In genomic region chr3:100969176-100969917, GRCm38 (mm10) we compare ENCODE assay signal across 8 mouse cellular contexts. TPM values are rescaled to one million over a fixed set of nuclear protein-coding genes. Genes with fewer than 3 reads are reported as not detected.
DNase-seq lines count a peak whose midpoint lies in the region; ATAC-seq and TF ChIP-seq lines count a peak whose summit lies in the region.

TSS of gene Ttf2 (minus strand) at chr3:100969663.

- peaks cover 34% of the 10 kb centered on the region for H3K36me3 ChIP-seq in G1E (replicated peaks)
- no peaks in the 10 kb centered on the region for H3K36me3 ChIP-seq in forebrain, embryonic 16.5 days (ENCODE audit: control insufficient read depth, insufficient read depth)
- 0 out of 2 replicates have a peak, but pooled peaks cover 5% of the 10 kb centered on the region for H3K36me3 ChIP-seq in lung, embryonic 14.5 days (ENCODE audit: insufficient read depth)
- H3K36me3 ChIP-seq in thymus, adult 2 months (ENCODE audit: control insufficient read depth, insufficient read depth, low read length) = no peaks in the 10 kb centered on the region

- peak within 1 kb of the TSS; percentile 64 for H3K9ac ChIP-seq in forebrain, embryonic 16.5 days (replicated peaks; ENCODE audit: low read depth, low read length)
- peak within 1 kb of the TSS; percentile 72 for H3K9ac ChIP-seq in lung, embryonic 14.5 days

- TF ChIP-seq POLR2A in olfactory bulb, adult 2 months (IDR thresholded peaks at IDR 0.05; ENCODE audit: insufficient read depth, low read depth, low read length) = 0 out of 2 replicates have a peak, but pooled peaks have one; percentile 17
- TF ChIP-seq POLR2A in thymus, adult 2 months (IDR thresholded peaks at IDR 0.05; ENCODE audit: control insufficient read depth, extremely low read depth, insufficient read depth, low read length, poor library complexity) = 0 out of 2 replicates have a peak, but pooled peaks have one; percentile 61

- no peaks in the 10 kb centered on the region for H3K27me3 ChIP-seq in G1E (ENCODE audit: insufficient read depth, low read length)
- no peaks in the 10 kb centered on the region for H3K27me3 ChIP-seq in forebrain, embryonic 16.5 days (replicated peaks; ENCODE audit: control insufficient read depth, insufficient read depth, low read length)
- no peaks in the 10 kb centered on the region for H3K27me3 ChIP-seq in lung, embryonic 14.5 days (ENCODE audit: insufficient read depth, low read length)
- H3K27me3 ChIP-seq in thymus, adult 2 months (ENCODE audit: control insufficient read depth, insufficient read depth, low read length) = no peaks in the 10 kb centered on the region

- no peaks in the 10 kb centered on the region for H3K9me3 ChIP-seq in G1E (replicated peaks)
- H3K9me3 ChIP-seq in forebrain, embryonic 16.5 days (ENCODE audit: control insufficient read depth, low read length) = no peaks in the 10 kb centered on the region
- H3K9me3 ChIP-seq in lung, embryonic 14.5 days (ENCODE audit: low read depth, low read length) = no peaks in the 10 kb centered on the region

- WGBS in forebrain, embryonic 16.5 days = under 1% methylated on average over 40 of the region's 40 CpGs
- under 1% methylated on average over 40 of the region's 40 CpGs for WGBS in lung, embryonic 14.5 days
- under 1% methylated on average over 40 of the region's 40 CpGs for WGBS in olfactory bulb, adult 2 months
- under 1% methylated on average over 40 of the region's 40 CpGs for WGBS in thymus, adult 2 months

- DNase-seq in G1E (ENCODE audit: low spot score) = peak; percentile 92
- peak; percentile 89 to 90 for DNase-seq in cerebellum, adult 18-20 months
- DNase-seq in heart, postnatal 36 days = peak; percentile 94 to 95
- peak; percentile 88 to 89 for DNase-seq in layer of hippocampus, adult 2 months (ENCODE audit: low spot score in 2 of 2)
- peak; percentile 98 for DNase-seq in lung, embryonic 14.5 days
- DNase-seq in thymus, adult 2 months = peak; percentile 93

- intact Hi-C loops in heart, postnatal 36 days (cut with DNase I) = loop anchor here (5.0 kb wide), 1 partner anchor 403 kb away; no protein-coding TSS in a partner anchor

- H3K4me2 ChIP-seq in forebrain, embryonic 16.5 days (ENCODE audit: low read length) = peak within 1 kb of the TSS; percentile 98
- peak within 1 kb of the TSS; percentile 89 for H3K4me2 ChIP-seq in lung, embryonic 14.5 days

- peak; percentile 99 for ATAC-seq in G1E (ENCODE audit: extremely low read depth, insufficient number of reproducible peaks, low FRiP score, poor library complexity, severe bottlenecking)
- ATAC-seq in forebrain, embryonic 16.5 days = peak; percentile 98
- ATAC-seq in lung, embryonic 14.5 days (ENCODE audit: insufficient read depth) = peak; percentile 98

- peak within 1 kb of the TSS; percentile 90 for H3K4me3 ChIP-seq in G1E (ENCODE audit: low read depth, low read length)
- H3K4me3 ChIP-seq in forebrain, embryonic 16.5 days (replicated peaks; ENCODE audit: low read length) = peak within 1 kb of the TSS; percentile 76
- H3K4me3 ChIP-seq in layer of hippocampus, adult 2 months = peak within 1 kb of the TSS; percentile 67
- peak within 1 kb of the TSS; percentile 79 for H3K4me3 ChIP-seq in lung, embryonic 14.5 days (ENCODE audit: low read depth, low read length)
- peak within 1 kb of the TSS; percentile 61 for H3K4me3 ChIP-seq in olfactory bulb, adult 2 months (ENCODE audit: insufficient read depth, low read depth, low read length)
- H3K4me3 ChIP-seq in thymus, adult 2 months (ENCODE audit: control insufficient read depth, insufficient read depth, low read length) = peak within 1 kb of the TSS; percentile 78

- peaks cover 20% of the 10 kb centered on the region for H3K4me1 ChIP-seq in G1E (ENCODE audit: insufficient read depth, low read depth, low read length)
- peaks cover 10% of the 10 kb centered on the region for H3K4me1 ChIP-seq in forebrain, embryonic 16.5 days (replicated peaks; ENCODE audit: control insufficient read depth, insufficient read depth, low read length)
- H3K4me1 ChIP-seq in lung, embryonic 14.5 days (ENCODE audit: insufficient read depth) = peaks cover 3% of the 10 kb centered on the region; the same call in 1 of the 2 replicates
- peaks cover 6% of the 10 kb centered on the region for H3K4me1 ChIP-seq in olfactory bulb, adult 2 months (ENCODE audit: control insufficient read depth, insufficient read depth, low read length)
- H3K4me1 ChIP-seq in thymus, adult 2 months (replicated peaks; ENCODE audit: control insufficient read depth, insufficient read depth, low read length) = peaks cover 5% of the 10 kb centered on the region

- no peak within 1 kb of the TSS for H3K27ac ChIP-seq in forebrain, embryonic 16.5 days (ENCODE audit: low read length)
- H3K27ac ChIP-seq in layer of hippocampus, adult 2 months = no peak within 1 kb of the TSS
- H3K27ac ChIP-seq in lung, embryonic 14.5 days (ENCODE audit: low read depth) = peak within 1 kb of the TSS; percentile 58; the same call in 1 of the 2 replicates
- H3K27ac ChIP-seq in olfactory bulb, adult 2 months (ENCODE audit: insufficient read depth, low read depth, low read length) = no peak within 1 kb of the TSS
- no peak within 1 kb of the TSS for H3K27ac ChIP-seq in thymus, adult 2 months (ENCODE audit: control insufficient read depth, insufficient read depth, low read length)

- no peak for TF ChIP-seq CTCF in G1E (IDR thresholded peaks at IDR 0.05; ENCODE audit: low read depth, low read length)
- TF ChIP-seq CTCF in layer of hippocampus, adult 2 months (conservative IDR thresholded peaks at IDR 0.05) = no peak
- no peak for TF ChIP-seq CTCF in lung, embryonic 14.5 days (IDR thresholded peaks at IDR 0.05; ENCODE audit: low read depth)
- TF ChIP-seq CTCF in olfactory bulb, adult 2 months (IDR thresholded peaks at IDR 0.05; ENCODE audit: insufficient read depth, low read depth, low read length) = no peak
- TF ChIP-seq CTCF in thymus, adult 2 months (IDR thresholded peaks at IDR 0.05; ENCODE audit: borderline replicate concordance, control insufficient read depth, extremely low read depth, insufficient read depth, low read length, poor library complexity) = peak; percentile 55; the same call in 1 of the 2 replicates

RNA-seq across cellular contexts. Expression of gene Ttf2, which starts in this region (rescaled TPM):
- 25.2 and 28.3 TPM in 2 replicates for total RNA-seq in G1E (2014; fragmentation: Nextera tagmentation)
- total RNA-seq in G1E (2017) = 30.6 and 33.0 TPM in 2 replicates
- polyA plus RNA-seq in G1E (2012) = 6.4 and 8.0 TPM in 2 replicates
- polyA plus RNA-seq in forebrain, embryonic 16.5 days (2015; fragmentation: Nextera tagmentation; extraction: Ambion mirVana) = 6.2 and 7.1 TPM in 2 replicates
- total RNA-seq in heart, postnatal 36 days (2021) = 1 to 10 TPM; 2.2 to 2.6 TPM
- total RNA-seq in layer of hippocampus, adult 2 months (2021) = 1 to 10 TPM; 1.6 to 1.8 TPM
- polyA plus RNA-seq in lung, embryonic 14.5 days (2014; fragmentation: Nextera tagmentation; extraction: Ambion mirVana) = 26.4 and 27.7 TPM in 2 replicates
- polyA plus RNA-seq in olfactory bulb, adult 2 months (2012; ENCODE audit: insufficient read depth, insufficient read length, low replicate concordance, missing spikeins) = not detected in 2 replicates
- 9.4 and 13.1 TPM in 2 replicates for polyA plus RNA-seq in thymus, adult 2 months (2012; rRNA removed)

Comparison
In these comparisons a context has a peak if more than half of its experiments do, and no peak if none do; other contexts are left out.
1. RNA of gene Ttf2 (total RNA-seq): 25.2 to 33.0 TPM in G1E; 2.2 to 2.6 TPM in heart, postnatal 36 days and 1.6 to 1.8 TPM in layer of hippocampus, adult 2 months; every median in the first group is over 4 times any median in the second.
2. Peak in every context shown above with its lines, with median percentiles within 50 percentile points of each other: ATAC-seq, DNase-seq and H3K4me3 ChIP-seq.